Mouse (Mus musculus): ENCODE measurements around the gene Ptprf.

Ptprf gene

GRCm38 (mm10) chr4:118291231-118291630 lies at the start of gene Ptprf:
Gene Ptprf, minus strand, starts transcription at chr4:118291405.
- in situ Hi-C loops (cut with MboI, MseI), result no loop called here

- in situ Hi-C loops (cut with MboI, MseI), result no loop called here
These were observed 45.5 kb upstream of the Ptprf start for GRCm38 (mm10) chr4:118336658-118337057.

GRCm38 (mm10) chr4:118335991-118336390 lies 44.8 kb upstream of the Ptprf start:
- in situ Hi-C loops (cut with MboI, MseI), result no loop called here

GRCm38 (mm10) chr4:118331777-118332176 lies 40.6 kb upstream of the Ptprf start:
- in situ Hi-C loops (cut with MboI, MseI), result no loop called here

GRCm38 (mm10) chr4:118326476-118326875 lies 35.3 kb upstream of the Ptprf start:
- in situ Hi-C loops (cut with MboI, MseI), result no loop called here

- in situ Hi-C loops (cut with MboI, MseI), result no loop called here
These were observed 29.4 kb upstream of the Ptprf start for GRCm38 (mm10) chr4:118320636-118321035.

GRCm38 (mm10) chr4:118319706-118320344 lies 28.6 kb upstream of the Ptprf start:
- in situ Hi-C loops (cut with MboI, MseI), result no loop called here

GRCm38 (mm10) chr4:118316662-118317061 lies 25.5 kb upstream of the Ptprf start:
- in situ Hi-C loops (cut with MboI, MseI), result no loop called here

- in situ Hi-C loops (cut with MboI, MseI), result no loop called here
These were observed 24.1 kb upstream of the Ptprf start for GRCm38 (mm10) chr4:118315286-118315685.

- in situ Hi-C loops (cut with MboI, MseI), result no loop called here
These were observed 19.3 kb upstream of the Ptprf start for GRCm38 (mm10) chr4:118310461-118310860.

GRCm38 (mm10) chr4:118307533-118308263 lies 16.5 kb upstream of the Ptprf start:
- in situ Hi-C loops (cut with MboI, MseI), result no loop called here

- in situ Hi-C loops (cut with MboI, MseI), result no loop called here
These were observed 15.0 kb upstream of the Ptprf start for GRCm38 (mm10) chr4:118306113-118306696.

GRCm38 (mm10) chr4:118304984-118305383 lies 13.8 kb upstream of the Ptprf start:
- in situ Hi-C loops (cut with MboI, MseI), result no loop called here

GRCm38 (mm10) chr4:118297844-118298243 lies 6.6 kb upstream of the Ptprf start:
- in situ Hi-C loops (cut with MboI, MseI), result no loop called here

- in situ Hi-C loops (cut with MboI, MseI), result no loop called here
These were observed 4.7 kb upstream of the Ptprf start for GRCm38 (mm10) chr4:118295651-118296561.

- in situ Hi-C loops (cut with MboI, MseI), result no loop called here
These were observed 3.6 kb upstream of the Ptprf start for GRCm38 (mm10) chr4:118294811-118295210.

GRCm38 (mm10) chr4:118292741-118293306 lies 1.6 kb upstream of the Ptprf start:
- in situ Hi-C loops (cut with MboI, MseI), result no loop called here

GRCm38 (mm10) chr4:118290416-118291030 lies 682 bp downstream of the Ptprf start:
- in situ Hi-C loops (cut with MboI, MseI), result no loop called here

- in situ Hi-C loops (cut with MboI, MseI), result loop anchor here (10.0 kb wide), 1 partner anchor 205 kb away; no protein-coding TSS in a partner anchor
These were observed 1.2 kb downstream of the Ptprf start for GRCm38 (mm10) chr4:118289960-118290415.

- in situ Hi-C loops (cut with MboI, MseI), result loop anchor here (10.0 kb wide), 1 partner anchor 204 kb away; no protein-coding TSS in a partner anchor
These were observed 1.9 kb downstream of the Ptprf start for GRCm38 (mm10) chr4:118289266-118289665.

- in situ Hi-C loops (cut with MboI, MseI), result loop anchor here (10.0 kb wide), 1 partner anchor 204 kb away; no protein-coding TSS in a partner anchor
These were observed 2.7 kb downstream of the Ptprf start for GRCm38 (mm10) chr4:118288531-118288930.
